Mouse (Mus musculus) brown adipose tissue, adult 24 weeks (tissue): Measurements from ENCODE around the gene Foxp3. TPM values are rescaled to one million over a fixed set of nuclear protein-coding genes. Genes with fewer than 3 reads are reported as not detected.

Source experiments
- H3K27ac ChIP-seq: fragments of 200-500 bp; replicated peaks from 2 replicates; pipeline ENCODE4 v1.5.1; 2012; ENCODE audit warnings: low read depth, mild to moderate bottlenecking, low read length
- H3K4me1 ChIP-seq: fragments of 200-500 bp; 2 replicates; pipeline ENCODE4 v1.6.1; 2012; ENCODE audit warnings: low read length, mixed read lengths; ENCODE audit not compliant: control insufficient read depth, insufficient read depth, insufficient read length
- H3K4me3 ChIP-seq: fragments of 200-500 bp; 2 replicates; pipeline ENCODE4 v1.5.1; 2012; ENCODE audit warnings: low read depth, mild to moderate bottlenecking, low read length, moderate library complexity; ENCODE audit not compliant: insufficient read depth
- polyA plus RNA-seq: library from polyadenylated mRNA; stranded (reverse); fragments of >200 nt; gene quantifications from 2 replicates; pipeline ENCODE4 v1.2.4, GENCODE M21; 2012; ENCODE audit not compliant: missing spikeins, insufficient read depth, insufficient read length

Foxp3 gene
- polyA plus RNA-seq = not detected in 2 replicates

DNA sequence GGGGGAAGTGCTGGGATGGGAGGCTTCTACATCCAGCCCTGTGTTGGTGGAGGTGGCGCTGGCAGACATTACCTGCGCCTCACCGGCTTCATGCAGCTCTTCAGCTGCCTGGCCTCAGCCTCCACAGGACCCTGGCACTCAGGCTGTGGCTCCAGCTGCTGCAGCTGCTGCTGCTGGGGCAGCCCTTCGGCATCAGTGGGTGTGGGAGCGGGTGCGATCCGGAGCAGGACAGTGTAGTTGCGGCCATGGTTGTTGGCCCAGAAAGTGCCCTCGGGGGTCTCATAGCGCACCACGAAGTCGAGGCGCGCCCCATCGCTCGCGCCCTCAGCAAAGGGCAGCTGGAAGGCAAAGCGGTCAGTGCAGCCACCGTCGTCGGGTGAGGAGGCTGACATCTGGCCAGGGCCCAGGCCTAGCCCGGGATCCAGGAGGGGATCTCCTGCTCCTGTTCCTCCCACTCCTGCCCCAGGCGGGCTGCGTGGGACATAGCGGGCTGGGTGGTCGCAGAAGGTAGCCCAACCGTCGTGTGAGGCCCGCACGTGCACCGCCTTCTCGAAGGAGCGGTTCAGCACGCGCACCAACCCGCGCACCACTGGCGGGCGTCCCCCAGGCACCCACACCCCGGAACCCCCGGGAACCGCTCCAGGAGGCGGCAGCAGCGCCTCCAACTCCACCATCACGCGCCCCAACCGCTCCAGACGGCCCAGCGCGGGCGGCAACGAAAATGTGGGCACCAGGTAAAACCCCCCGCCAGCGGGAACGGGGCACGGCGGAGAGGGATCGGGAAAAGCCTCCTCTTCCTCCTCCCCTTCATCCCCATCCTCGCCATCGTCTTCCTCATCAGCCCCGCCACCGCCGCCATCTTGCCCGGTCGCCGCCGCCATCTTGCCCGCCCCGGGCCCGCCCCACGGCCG lies at the start of gene Foxp3:
TSS of gene Foxp3 (plus strand) at position 469 of the 911 bp plus-strand sequence.
- peak within 1 kb of the TSS; percentile 82 for H3K4me3 ChIP-seq
- peaks cover 8% of the 10 kb centered on the region; the same call in 1 of the 2 replicates for H3K4me1 ChIP-seq
- peak within 1 kb of the TSS; percentile 56 for H3K27ac ChIP-seq

DNA sequence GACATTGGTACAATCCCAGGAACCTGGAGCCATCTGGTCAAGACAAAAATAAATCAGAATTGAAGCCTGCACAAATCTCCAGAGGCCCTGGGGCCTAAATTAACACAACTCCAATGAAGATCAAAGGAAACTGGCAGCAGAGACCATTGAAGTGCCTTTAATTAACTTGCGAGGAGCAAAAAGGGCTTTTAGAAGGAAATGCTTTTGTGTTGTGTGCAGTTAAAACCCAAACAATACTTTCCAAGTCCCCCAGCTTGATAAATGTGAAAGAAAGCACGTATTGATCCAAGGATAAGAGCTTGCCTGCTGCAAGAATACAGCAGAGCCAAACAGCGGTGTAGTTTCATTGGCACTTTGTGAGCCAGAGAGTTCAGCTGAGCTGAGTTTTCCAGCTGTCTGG lies 48.5 kb upstream of the Foxp3 start:
- Histone ChIP-seq H3K27ac (no peak overlapping the region), H3K4me1 (no peaks in the 10 kb centered on the region), H3K4me3 (no peak overlapping the region)

DNA sequence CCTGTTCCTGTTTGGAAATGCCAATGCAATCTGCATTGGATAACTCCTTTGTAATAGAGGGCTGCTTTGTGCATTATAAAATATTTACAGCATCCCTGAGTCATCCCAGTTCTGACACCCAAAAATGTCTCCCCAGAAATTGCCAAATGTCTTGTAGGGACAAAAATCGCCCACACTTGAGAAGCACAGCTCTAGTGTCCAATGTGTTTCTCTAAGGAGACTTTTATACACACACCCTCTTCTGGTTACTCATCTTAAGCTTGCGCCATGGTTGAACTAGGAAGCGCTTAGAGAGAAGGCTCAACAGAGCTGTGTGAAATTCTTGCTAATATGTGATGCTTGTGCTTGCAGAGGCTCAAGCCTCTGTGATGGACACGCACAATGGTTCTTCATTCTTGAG lies 20.0 kb upstream of the Foxp3 start:
- H3K4me1 ChIP-seq = no peaks in the 10 kb centered on the region
- H3K27ac ChIP-seq = no peak overlapping the region
- H3K4me3 ChIP-seq = no peak overlapping the region

DNA sequence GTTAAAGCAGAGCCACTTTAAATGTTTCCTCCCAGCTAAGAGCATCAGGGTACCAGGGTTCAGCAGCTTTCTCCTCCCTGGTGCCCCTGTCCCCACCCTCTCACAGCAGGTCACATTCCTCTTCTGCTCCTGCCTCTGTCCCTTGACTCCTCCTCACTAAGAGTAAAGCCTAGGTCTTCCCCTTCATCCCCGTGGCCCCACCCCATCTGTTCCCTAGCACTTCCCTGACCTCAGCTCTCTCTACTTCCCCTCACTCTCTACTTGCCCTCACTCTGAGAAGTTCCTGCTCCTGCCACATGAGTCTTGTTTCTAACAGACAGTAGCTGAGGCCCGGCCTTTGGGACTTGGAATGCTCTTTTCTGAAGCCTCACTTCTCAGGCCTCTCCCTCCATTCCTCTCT lies 10.4 kb upstream of the Foxp3 start:
- no peaks in the 10 kb centered on the region for H3K4me1 ChIP-seq
- H3K4me3 ChIP-seq = no peak overlapping the region
- no peak overlapping the region for H3K27ac ChIP-seq

DNA sequence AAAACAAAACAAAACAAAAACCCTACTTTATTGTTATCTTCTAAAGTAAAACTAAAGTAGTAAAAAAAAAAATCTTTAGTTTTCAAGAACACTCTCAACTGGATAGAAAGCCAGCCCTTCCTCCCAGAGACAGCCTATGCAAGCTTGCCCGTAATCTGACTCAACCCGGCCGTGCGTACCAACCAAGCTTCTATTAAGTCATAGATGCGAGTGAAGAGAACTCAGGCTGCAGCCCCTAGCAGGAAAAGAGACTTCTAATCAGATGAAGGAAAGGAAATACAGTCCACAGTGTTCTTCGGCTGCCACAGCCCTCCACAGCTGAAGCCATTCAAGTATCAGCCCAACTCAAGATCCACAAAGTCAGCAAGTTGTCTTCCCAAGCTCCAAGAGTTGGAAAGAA lies 7.1 kb upstream of the Foxp3 start:
- Histone ChIP-seq H3K4me1 (no peaks in the 10 kb centered on the region), H3K27ac (no peak overlapping the region), H3K4me3 (no peak overlapping the region)

DNA sequence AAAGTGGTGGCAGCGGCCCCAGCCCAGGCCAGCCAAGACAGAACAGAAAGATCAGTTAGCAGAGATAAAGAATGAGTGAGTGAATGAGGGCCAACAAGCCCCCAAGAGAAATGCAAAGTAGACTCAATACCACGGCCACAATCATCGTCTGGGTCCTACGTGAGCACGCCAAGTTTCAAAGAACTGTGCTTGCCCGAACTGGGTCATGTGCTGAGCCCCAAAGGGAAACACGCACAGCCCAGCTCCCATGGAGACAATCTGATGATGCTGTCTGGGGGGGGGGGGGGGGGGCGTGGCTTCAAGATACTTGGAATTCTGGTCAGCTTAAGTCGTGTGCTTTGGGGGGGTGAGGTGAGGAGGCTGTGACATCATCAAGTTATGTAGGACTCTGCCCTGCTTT lies 6.0 kb upstream of the Foxp3 start:
- H3K4me3 ChIP-seq = no peak overlapping the region
- H3K4me1 ChIP-seq = no peaks in the 10 kb centered on the region
- H3K27ac ChIP-seq = no peak overlapping the region

DNA sequence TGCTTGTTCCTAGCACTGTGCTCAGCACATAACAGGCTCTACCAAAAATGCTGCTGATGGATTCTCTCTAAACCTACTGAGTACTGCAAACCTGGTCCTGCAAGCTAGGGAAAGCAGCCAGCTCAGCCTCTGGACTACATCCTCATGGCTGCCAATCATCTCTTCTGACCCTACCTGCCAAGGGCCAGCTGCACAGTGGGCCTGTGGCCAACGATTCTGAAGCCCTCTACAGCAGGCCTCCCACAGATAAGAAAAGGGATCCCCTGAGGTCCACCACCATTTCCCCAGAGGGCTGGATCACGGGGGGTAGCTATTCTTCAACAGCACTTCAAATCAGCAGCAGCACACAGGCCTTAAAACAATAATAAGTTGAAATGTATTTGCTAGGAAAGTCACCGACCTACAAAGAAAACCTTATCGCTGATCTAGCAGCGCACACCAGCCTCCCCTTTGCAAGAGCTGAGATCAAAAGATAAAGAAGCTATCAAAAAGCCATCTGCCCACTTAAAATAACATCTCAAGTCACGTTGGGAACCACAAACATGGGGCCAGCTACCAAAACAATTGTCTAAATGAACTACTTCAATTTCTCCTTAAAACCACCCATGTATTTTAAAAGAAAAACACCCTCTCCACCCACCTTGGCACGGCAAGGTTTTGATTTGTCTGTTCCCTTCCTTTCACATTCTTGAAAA lies 2.8 kb upstream of the Foxp3 start:
- Histone ChIP-seq H3K27ac (no peak overlapping the region), H3K4me3 (no peak overlapping the region), H3K4me1 (peaks cover 8% of the 10 kb centered on the region; the same call in 1 of the 2 replicates)

DNA sequence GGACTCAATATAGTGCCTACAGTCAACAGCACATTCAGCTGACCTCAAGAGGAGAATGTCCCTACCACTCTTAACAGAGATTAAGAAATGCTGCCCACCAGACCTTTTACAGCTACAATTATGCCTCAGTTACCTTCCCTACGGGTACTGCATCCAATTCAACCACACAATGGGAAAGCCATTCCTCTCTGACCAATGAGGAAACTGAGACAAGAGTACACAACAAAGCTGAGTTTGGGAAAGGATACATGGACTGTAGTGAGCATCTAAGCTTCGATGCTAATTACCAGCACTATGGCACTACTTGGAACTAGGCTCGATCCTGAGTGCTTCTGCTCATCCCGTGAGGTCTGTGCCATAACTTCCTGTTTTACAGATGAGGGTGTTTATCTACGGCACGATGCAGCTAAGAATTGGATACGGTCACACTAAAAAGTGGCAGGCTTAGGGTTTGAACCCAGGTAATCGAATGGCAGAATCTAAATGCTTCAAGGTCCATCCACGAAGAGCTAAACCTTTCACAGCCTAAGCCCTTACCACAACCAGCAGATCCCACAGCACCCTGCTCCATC lies 1.8 kb upstream of the Foxp3 start:
- H3K27ac ChIP-seq = no peak overlapping the region
- peaks cover 8% of the 10 kb centered on the region; the same call in 1 of the 2 replicates for H3K4me1 ChIP-seq
- H3K4me3 ChIP-seq = no peak overlapping the region

DNA sequence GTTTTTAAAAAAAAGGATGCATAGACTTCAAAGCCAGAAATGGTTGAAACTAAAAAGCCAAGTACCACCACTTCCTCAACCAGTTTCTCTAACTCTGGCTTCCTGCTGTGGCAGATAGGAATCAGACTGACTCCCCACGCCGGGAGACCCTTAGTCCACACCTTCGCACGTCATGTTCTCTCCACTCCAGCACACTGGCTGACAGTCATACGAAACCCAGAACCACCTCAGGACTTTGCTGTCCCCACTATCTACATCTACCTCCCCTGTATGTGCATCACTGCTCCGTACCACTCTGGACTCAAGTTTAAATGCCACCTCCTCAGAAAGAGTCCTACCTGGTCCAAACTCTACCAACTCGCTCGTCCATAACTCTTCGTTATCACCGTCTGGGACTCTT lies 978 bp upstream of the Foxp3 start:
- Histone ChIP-seq H3K4me1 (peaks cover 8% of the 10 kb centered on the region; the same call in 1 of the 2 replicates), H3K4me3 (no peak overlapping the region)

DNA sequence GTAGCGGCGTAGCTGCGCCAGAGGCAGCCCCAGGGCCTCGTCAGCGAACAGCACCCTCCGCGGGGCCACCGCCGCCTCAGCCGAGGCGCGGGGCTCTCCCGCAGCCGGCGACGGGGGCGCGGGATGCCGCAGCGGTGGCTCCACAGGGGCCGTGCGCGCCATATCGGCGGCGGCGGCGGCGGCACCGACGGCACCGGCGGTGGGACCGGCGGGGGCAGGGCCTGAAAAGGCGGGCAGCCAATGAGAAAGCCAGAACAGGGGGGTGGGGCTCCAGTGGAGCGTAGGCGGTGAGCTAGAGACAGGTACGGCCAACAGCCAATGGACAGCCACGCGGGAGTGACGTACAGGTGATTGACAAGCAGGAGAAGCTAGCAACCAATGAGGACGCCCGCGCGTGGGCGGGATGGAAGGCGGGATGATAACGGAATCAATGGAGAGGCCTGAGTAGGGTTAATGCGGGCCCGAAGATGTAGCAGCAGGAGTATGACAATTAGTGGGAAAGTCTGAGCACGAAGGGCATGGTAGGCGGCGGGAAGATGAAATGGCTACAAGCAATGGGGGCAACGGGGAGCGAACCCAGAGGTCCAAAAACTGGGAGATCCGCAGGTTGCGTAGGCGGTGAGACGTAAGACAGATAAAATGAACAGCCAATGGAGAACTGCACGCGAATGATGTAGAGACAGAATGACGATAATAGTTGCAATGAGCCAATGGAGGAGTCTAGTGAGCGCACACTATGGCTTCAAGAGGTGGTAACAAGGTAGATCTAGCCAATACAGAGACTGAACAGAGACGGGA lies 842 bp downstream of the Foxp3 start, which contains the start of gene Ppp1r3f:
TSS of gene Ppp1r3f (minus strand) at position 197 of the 798 bp plus-strand sequence.
- peak within 1 kb of the TSS; percentile 56 for H3K27ac ChIP-seq
- peaks cover 8% of the 10 kb centered on the region; the same call in 1 of the 2 replicates for H3K4me1 ChIP-seq
- peak within 1 kb of the TSS; percentile 82 for H3K4me3 ChIP-seq

More for the DNA sequence above, 978 bp upstream of the Foxp3 start:
- no peak overlapping the region for H3K27ac ChIP-seq

DNA sequence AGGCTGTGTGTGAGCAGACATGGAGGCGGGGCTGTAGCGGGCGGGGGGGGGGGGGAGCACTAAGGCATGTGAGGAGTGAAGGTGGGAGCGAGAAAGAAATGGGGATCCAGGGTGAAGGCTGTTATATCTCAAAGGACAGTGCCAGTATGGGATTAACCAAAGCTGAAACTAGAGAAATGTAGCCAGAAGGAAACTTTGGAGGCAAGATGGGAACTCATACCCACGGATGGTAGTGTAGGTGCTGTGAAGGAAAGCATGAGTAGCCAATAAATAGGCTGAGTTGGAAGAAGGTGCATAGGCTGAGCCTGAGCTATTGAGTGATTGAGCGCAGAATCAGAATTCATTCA lies 1.4 kb downstream of the Foxp3 start:
- Histone ChIP-seq H3K4me3 (no peak overlapping the region), H3K27ac (no peak overlapping the region), H3K4me1 (peaks cover 8% of the 10 kb centered on the region; the same call in 1 of the 2 replicates)

DNA sequence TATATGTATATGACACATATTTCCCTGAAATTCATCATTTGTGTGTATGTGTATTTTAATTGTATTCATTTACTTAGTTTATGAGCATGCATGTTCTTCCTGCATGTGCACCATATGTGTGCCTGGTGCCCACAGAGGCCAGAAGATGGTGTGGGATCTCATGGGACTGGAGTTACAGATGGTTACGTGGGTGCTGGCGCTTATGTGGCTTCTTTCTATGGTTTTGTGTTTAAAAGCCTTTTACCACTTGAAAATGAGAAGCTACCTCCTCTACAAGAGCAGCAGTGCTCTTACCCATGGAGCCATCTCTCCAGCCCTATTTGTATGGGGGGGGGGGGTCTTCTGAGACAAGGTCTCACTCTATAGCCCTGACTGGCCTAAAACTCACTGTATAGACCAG lies 7.7 kb downstream of the Foxp3 start:
- Histone ChIP-seq H3K27ac (no peak overlapping the region), H3K4me3 (no peak overlapping the region)

DNA sequence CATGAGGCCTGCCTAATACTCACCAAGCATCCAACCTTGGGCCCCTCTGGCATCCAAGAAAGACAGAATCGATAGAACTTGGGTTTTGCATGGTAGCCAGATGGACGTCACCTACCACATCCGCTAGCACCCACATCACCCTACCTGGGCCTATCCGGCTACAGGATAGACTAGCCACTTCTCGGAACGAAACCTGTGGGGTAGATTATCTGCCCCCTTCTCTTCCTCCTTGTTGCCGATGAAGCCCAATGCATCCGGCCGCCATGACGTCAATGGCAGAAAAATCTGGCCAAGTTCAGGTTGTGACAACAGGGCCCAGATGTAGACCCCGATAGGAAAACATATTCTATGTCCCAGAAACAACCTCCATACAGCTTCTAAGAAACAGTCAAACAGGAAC lies 10.4 kb downstream of the Foxp3 start:
- Histone ChIP-seq H3K4me3 (no peak overlapping the region), H3K4me1 (no peaks in the 10 kb centered on the region), H3K27ac (no peak overlapping the region)

More for the DNA sequence above, 7.7 kb downstream of the Foxp3 start:
- no peaks in the 10 kb centered on the region for H3K4me1 ChIP-seq

DNA sequence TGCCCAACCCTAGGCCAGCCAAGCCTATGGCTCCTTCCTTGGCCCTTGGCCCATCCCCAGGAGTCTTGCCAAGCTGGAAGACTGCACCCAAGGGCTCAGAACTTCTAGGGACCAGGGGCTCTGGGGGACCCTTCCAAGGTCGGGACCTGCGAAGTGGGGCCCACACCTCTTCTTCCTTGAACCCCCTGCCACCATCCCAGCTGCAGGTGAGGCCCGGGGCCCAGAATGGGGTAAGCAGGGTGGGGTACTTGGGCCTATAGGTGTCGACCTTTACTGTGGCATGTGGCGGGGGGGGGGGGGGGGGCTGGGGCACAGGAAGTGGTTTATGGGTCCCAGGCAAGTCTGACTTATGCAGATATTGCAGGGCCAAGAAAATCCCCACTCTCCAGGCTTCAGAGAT lies 12.9 kb downstream of the Foxp3 start:
- H3K4me1 ChIP-seq = no peaks in the 10 kb centered on the region
- H3K4me3 ChIP-seq = no peak overlapping the region
- H3K27ac ChIP-seq = no peak overlapping the region
